Mouse (Mus musculus) lung, postnatal 0 days (tissue): ENCODE results near the gene Sar1b.

Experiments used
- CTCF ChIP-seq: IDR thresholded peaks from 2 replicates; pipeline ENCODE4 v1.5.1; 2016; ENCODE audit warnings: antibody characterized with exemption, mild to moderate bottlenecking
- EP300 ChIP-seq: IDR thresholded peaks from 2 replicates; pipeline ENCODE4 v1.6.1; 2016; ENCODE audit warnings: antibody characterized with exemption, mild to moderate bottlenecking, control low read depth

GRCm38 (mm10) chr11:51746096-51746495, 17.4 kb upstream of the Sar1b start:
- TF ChIP-seq CTCF (no peak), EP300 (no peak)
